ENCODE assay signal across 14 mouse cellular contexts in genomic region chr14:33500631-33501030, GRCm38 (mm10). TPM values are rescaled to one million over a fixed set of nuclear protein-coding genes. Genes with fewer than 3 reads are reported as not detected.
DNase-seq lines count a peak whose midpoint lies in the region; ATAC-seq and TF ChIP-seq lines count a peak whose summit lies in the region.
"Had no signal": no experiment of that assay in that cellular context is flagged by ENCODE, and none has a peak within 500 bp of the region (broad histone marks: within the 10 kb centered on the region; RNA-seq: fewer than 3 reads in every experiment).

No protein-coding gene starts in this region.

- no peak overlapping the region for H3K9ac ChIP-seq in kidney, postnatal 0 days (ENCODE audit: low read depth, low read length)
- no peak overlapping the region for H3K9ac ChIP-seq in kidney, embryonic 16.5 days (replicated peaks; ENCODE audit: low read length)
- H3K9ac ChIP-seq in lung, postnatal 0 days (replicated peaks; ENCODE audit: low read depth): no peak overlapping the region
- no peak overlapping the region for H3K9ac ChIP-seq in midbrain, postnatal 0 days (replicated peaks; ENCODE audit: low read length, poor library complexity, severe bottlenecking)
- H3K9ac ChIP-seq: heart, embryonic 13.5 days had no signal

- 66% methylated on average over 10 of the region's 10 CpGs for WGBS in kidney, postnatal 0 days
- WGBS in kidney, embryonic 16.5 days: 67% methylated on average over 10 of the region's 10 CpGs
- WGBS in lung, postnatal 0 days: 62% methylated on average over 10 of the region's 10 CpGs
- WGBS in midbrain, postnatal 0 days: 78% methylated on average over 10 of the region's 10 CpGs

- no peak overlapping the region for H3K4me2 ChIP-seq in kidney, postnatal 0 days (ENCODE audit: low read length)
- H3K4me2 ChIP-seq in kidney, embryonic 16.5 days (replicated peaks; ENCODE audit: low read depth, low read length): no peak overlapping the region
- no peak overlapping the region for H3K4me2 ChIP-seq in lung, postnatal 0 days (replicated peaks; ENCODE audit: low read depth, low read length)
- H3K4me2 ChIP-seq in midbrain, postnatal 0 days (ENCODE audit: low read depth, low read length, poor library complexity, severe bottlenecking): no peak overlapping the region
- H3K4me2 ChIP-seq: heart, embryonic 13.5 days; midbrain, embryonic 11.5 days had no signal

- no peak for TF ChIP-seq EP300 in lung, postnatal 0 days (IDR thresholded peaks at IDR 0.05)

- no peaks in the 10 kb centered on the region for H3K4me1 ChIP-seq in kidney, postnatal 0 days (replicated peaks; ENCODE audit: insufficient read depth, low read length)
- no peaks in the 10 kb centered on the region for H3K4me1 ChIP-seq in kidney, embryonic 16.5 days (ENCODE audit: insufficient read depth, low read length)
- H3K4me1 ChIP-seq in lung, postnatal 0 days (ENCODE audit: insufficient read depth, low read depth, low read length): no peaks in the 10 kb centered on the region
- no peaks in the 10 kb centered on the region for H3K4me1 ChIP-seq in midbrain, postnatal 0 days (ENCODE audit: insufficient read depth, low read length)

- TF ChIP-seq CTCF in kidney, postnatal 0 days (IDR thresholded peaks at IDR 0.05; ENCODE audit: low read depth): no peak
- no peak for TF ChIP-seq CTCF in lung, postnatal 0 days (IDR thresholded peaks at IDR 0.05)
- TF ChIP-seq CTCF in midbrain, postnatal 0 days (IDR thresholded peaks at IDR 0.05): no peak

- H3K4me3 ChIP-seq in kidney, postnatal 0 days (replicated peaks; ENCODE audit: low read depth, low read length): no peak overlapping the region
- H3K4me3 ChIP-seq in kidney, embryonic 16.5 days (ENCODE audit: low read length): no peak overlapping the region
- no peak overlapping the region for H3K4me3 ChIP-seq in lung, postnatal 0 days (ENCODE audit: low read depth, low read length)
- no peak overlapping the region for H3K4me3 ChIP-seq in midbrain, postnatal 0 days (ENCODE audit: low read depth, low read length)
- H3K4me3 ChIP-seq: erythroblast, embryonic 14.5 days; heart, embryonic 13.5 days had no signal

- no peak overlapping the region for H3K27ac ChIP-seq in kidney, postnatal 0 days
- H3K27ac ChIP-seq in kidney, embryonic 16.5 days (ENCODE audit: low read length): no peak overlapping the region
- H3K27ac ChIP-seq in lung, postnatal 0 days (ENCODE audit: low read length): no peak overlapping the region
- H3K27ac ChIP-seq in midbrain, postnatal 0 days (ENCODE audit: low read depth, low read length): no peak overlapping the region
- H3K27ac ChIP-seq: heart, embryonic 13.5 days had no signal

- peak; percentile 34 for DNase-seq in kidney, postnatal 0 days (ENCODE audit: low spot score)
- peak; percentile 27 for DNase-seq in NIH3T3 (ENCODE audit: low read depth)
- peak; percentile 71 for DNase-seq in gastrocnemius, postnatal 14 days
- DNase-seq in lung, postnatal 0 days (ENCODE audit: low spot score): peak; percentile 43
- DNase-seq in thymus, postnatal 0 days (ENCODE audit: low spot score): no peak
- no peak for DNase-seq in midbrain, postnatal 0 days (ENCODE audit: low spot score)
- no peak for DNase-seq in adrenal gland, adult 18-20 months (ENCODE audit: low spot score in 2 of 2)
- DNase-seq: liver had no signal

- H3K27me3 ChIP-seq in kidney, postnatal 0 days (ENCODE audit: insufficient read depth, low read length): no peaks in the 10 kb centered on the region
- no peaks in the 10 kb centered on the region for H3K27me3 ChIP-seq in kidney, embryonic 16.5 days (ENCODE audit: insufficient read depth, low read length)
- H3K27me3 ChIP-seq in lung, postnatal 0 days (replicated peaks; ENCODE audit: insufficient read depth, low read length): no peaks in the 10 kb centered on the region
- no peaks in the 10 kb centered on the region for H3K27me3 ChIP-seq in midbrain, postnatal 0 days (ENCODE audit: insufficient read depth, low read length)
- H3K27me3 ChIP-seq: heart, embryonic 13.5 days had no signal

- no peak for ATAC-seq in kidney, postnatal 0 days (replicated peaks; ENCODE audit: low FRiP score, low read depth)
- ATAC-seq in kidney, embryonic 16.5 days (ENCODE audit: low FRiP score, low TSS enrichment): no peak
- ATAC-seq in lung, postnatal 0 days: peak; percentile 66
- no peak for ATAC-seq in midbrain, postnatal 0 days (ENCODE audit: low FRiP score)

- no peaks in the 10 kb centered on the region for H3K9me3 ChIP-seq in kidney, postnatal 0 days (replicated peaks; ENCODE audit: low read length)
- no peaks in the 10 kb centered on the region for H3K9me3 ChIP-seq in kidney, embryonic 16.5 days (ENCODE audit: low read length)
- no peaks in the 10 kb centered on the region for H3K9me3 ChIP-seq in lung, postnatal 0 days (ENCODE audit: low read length)
- no peaks in the 10 kb centered on the region for H3K9me3 ChIP-seq in midbrain, postnatal 0 days (ENCODE audit: low read length)
- H3K9me3 ChIP-seq: heart, embryonic 13.5 days had no signal

- no peaks in the 10 kb centered on the region for H3K36me3 ChIP-seq in kidney, postnatal 0 days (ENCODE audit: insufficient read depth, low read length)
- H3K36me3 ChIP-seq in kidney, embryonic 16.5 days (ENCODE audit: insufficient read depth, low read length): no peaks in the 10 kb centered on the region
- no peaks in the 10 kb centered on the region for H3K36me3 ChIP-seq in lung, postnatal 0 days (ENCODE audit: insufficient read depth, low read length)
- H3K36me3 ChIP-seq in midbrain, postnatal 0 days (ENCODE audit: insufficient read depth, low read length): no peaks in the 10 kb centered on the region
- H3K36me3 ChIP-seq: heart, embryonic 13.5 days had no signal

- intact Hi-C loops in gastrocnemius, postnatal 14 days (cut with DNase I; ENCODE audit: low total_unique reads): no loop called here

RNA-seq across cellular contexts. Expression of gene Frmpd2, which starts 29.1 kb away (rescaled TPM):
- polyA plus RNA-seq in kidney, postnatal 0 days (2015; fragmentation: Nextera tagmentation; extraction: Ambion mirVana): not detected in 2 replicates
- 0.02 and 0.06 TPM in 2 replicates for polyA plus RNA-seq in kidney, embryonic 16.5 days (2015; fragmentation: Nextera tagmentation; extraction: Ambion mirVana)
- total RNA-seq in gastrocnemius, postnatal 14 days (2021): under 1 TPM in 1 of 2 experiments, not detected in 1; 0.06 TPM
- 0.81 and 1.1 TPM in 2 replicates for polyA plus RNA-seq in lung, postnatal 0 days (2015; fragmentation: Nextera tagmentation; extraction: Ambion mirVana)
- not detected in 2 replicates for polyA plus RNA-seq in thymus, postnatal 0 days (2015; fragmentation: Nextera tagmentation; extraction: Ambion mirVana)
- 0.71 and 0.76 TPM in 2 replicates for total RNA-seq in midbrain, postnatal 0 days (2014; rRNA removed)
- polyA plus RNA-seq in midbrain, postnatal 0 days (2015; fragmentation: Nextera tagmentation; extraction: Ambion mirVana): 0.63 and 0.73 TPM in 2 replicates
- total RNA-seq in adrenal gland, adult 18-20 months (2021): not detected
- total RNA-seq: CH12.LX had no signal
- polyA plus RNA-seq: erythroblast, embryonic 14.5 days; heart, embryonic 13.5 days; kidney, embryonic 14.5 days had no signal

RNA-seq across cellular contexts. Expression of gene Mapk8, which starts 53.7 kb away (rescaled TPM):
- polyA plus RNA-seq in kidney, postnatal 0 days (2015; fragmentation: Nextera tagmentation; extraction: Ambion mirVana): 14.2 and 14.3 TPM in 2 replicates
- polyA plus RNA-seq in kidney, embryonic 16.5 days (2015; fragmentation: Nextera tagmentation; extraction: Ambion mirVana): 15.2 and 18.3 TPM in 2 replicates
- 10 to 100 TPM; 22.9 to 25.4 TPM for total RNA-seq in gastrocnemius, postnatal 14 days (2021)
- 8.0 and 9.4 TPM in 2 replicates for polyA plus RNA-seq in lung, postnatal 0 days (2015; fragmentation: Nextera tagmentation; extraction: Ambion mirVana)
- 11.9 and 12.0 TPM in 2 replicates for polyA plus RNA-seq in thymus, postnatal 0 days (2015; fragmentation: Nextera tagmentation; extraction: Ambion mirVana)
- total RNA-seq in midbrain, postnatal 0 days (2014; rRNA removed): 102 and 106 TPM in 2 replicates
- 24.7 and 32.6 TPM in 2 replicates for polyA plus RNA-seq in midbrain, postnatal 0 days (2015; fragmentation: Nextera tagmentation; extraction: Ambion mirVana)
- 10 to 100 TPM; 17.3 to 21.8 TPM for total RNA-seq in adrenal gland, adult 18-20 months (2021)

Comparison
In these comparisons a context has a peak if more than half of its experiments do, and no peak if none do; other contexts are left out.
1. DNase-seq: peak in kidney, postnatal 0 days (single experiment), NIH3T3 (single experiment), gastrocnemius, postnatal 14 days (single experiment) and lung, postnatal 0 days (single experiment); none in thymus, postnatal 0 days (single experiment), midbrain, postnatal 0 days (single experiment) and adrenal gland, adult 18-20 months (0 of 2).